Mouse (Mus musculus) embryonic stem cell, embryonic (primary cell): ENCODE measurements around the gene Hdhd3.

Experiments
- CTCF ChIA-PET, 4 experiments: fragments of 300-600 bp in 2 of 4; fragments of 350-600 bp in 2 of 4; sonication (Branson Sonifier 250); formaldehyde crosslinking; loops; one replicate each; lab custom pipeline; 2022; ENCODE audit warnings: inconsistent platforms in 2 of 4; lab: Charles Lee
- POLR2A ChIA-PET, 4 experiments: fragments of 300-600 bp in 2 of 4; fragments of 350-600 bp in 2 of 4; sonication (Branson Sonifier 250); formaldehyde crosslinking; loops; one replicate each; lab custom pipeline; 2022; ENCODE audit warnings: antibody characterized with exemption in 4 of 4, inconsistent platforms in 1 of 4; lab: Charles Lee

The Hdhd3 gene

GRCm38 (mm10) chr4:62500799-62501198 lies 2.5 kb downstream of the Hdhd3 start:
- ChIA-PET POLR2A (interaction anchor here in 3 of 4 experiments (0.8 to 7.0 kb wide), 16 partner anchors 8 to 187 kb away, joined by 3 to 91 read pairs (median 8); partner anchors contain the start of genes Alad (in 2 of the 3), Cdc26 (in 2 of the 3), Prpf4 (in 2 of the 3) and 4933430I17Rik (in 1 of the 3)), CTCF (interaction anchor here in 1 of 4 experiments (1.2 to 1.6 kb wide), 3 partner anchors 14 to 21 kb away, joined by 3 to 6 read pairs (median 4); no protein-coding TSS in a partner anchor)

- ChIA-PET POLR2A (interaction anchor here in 3 of 4 experiments (1.1 to 1.8 kb wide), 7 partner anchors 12 to 41 kb away, joined by 3 to 10 read pairs (median 3); partner anchors contain the start of genes 4933430I17Rik (in 1 of the 3), Alad (in 1 of the 3) and Pole3 (in 1 of the 3)), CTCF (no interaction called here)
Measured at GRCm38 (mm10) chr4:62496815-62497214, 6.5 kb downstream of the Hdhd3 start.

- ChIA-PET POLR2A (interaction anchor here in 3 of 4 experiments (0.6 to 1.6 kb wide), 4 partner anchors 13 to 26 kb away, joined by 3 to 10 read pairs (median 4); partner anchors contain the start of gene Alad (in 1 of the 3)), CTCF (no interaction called here)
Measured at GRCm38 (mm10) chr4:62495946-62496345, 7.3 kb downstream of the Hdhd3 start.

- ChIA-PET POLR2A (interaction anchor here in 2 of 4 experiments (0.9 to 3.2 kb wide), 5 partner anchors 8 to 30 kb away, joined by 3 to 12 read pairs (median 8); partner anchors contain the start of genes Alad (in 1 of the 2) and Hdhd3 (in 1 of the 2)), CTCF (interaction anchor here in 1 of 4 experiments (0.6 kb wide), 1 partner anchor 203 kb away, joined by 3 read pairs; no protein-coding TSS in a partner anchor)
Measured at GRCm38 (mm10) chr4:62494230-62494629, 9.0 kb downstream of the Hdhd3 start.

- ChIA-PET POLR2A (interaction anchor here in 3 of 4 experiments (0.8 to 3.2 kb wide), 4 partner anchors 9 to 27 kb away, joined by 3 to 12 read pairs (median 4); partner anchors contain the start of genes Alad (in 1 of the 3), Bspry (in 1 of the 3) and Hdhd3 (in 1 of the 3)), CTCF (interaction anchor here in 2 of 4 experiments (0.6 to 0.8 kb wide), 2 partner anchors 14 to 286 kb away, joined by 3 read pairs; no protein-coding TSS in a partner anchor)
Measured at GRCm38 (mm10) chr4:62492682-62493081, 10.6 kb downstream of the Hdhd3 start.

- POLR2A ChIA-PET = interaction anchor here in 1 of 4 experiments (1.2 kb wide), 1 partner anchor 14 kb away, joined by 3 read pairs; no protein-coding TSS in a partner anchor
- CTCF ChIA-PET = no interaction called here
Measured at GRCm38 (mm10) chr4:62487914-62488313, 15.4 kb downstream of the Hdhd3 start.

- CTCF ChIA-PET = no interaction called here
- POLR2A ChIA-PET = interaction anchor here in 2 of 4 experiments (0.9 to 1.1 kb wide), 3 partner anchors 13 to 38 kb away, joined by 3 to 4 read pairs (median 4); partner anchors contain the start of genes 4933430I17Rik (in 1 of the 2) and Pole3 (in 1 of the 2)
Measured at GRCm38 (mm10) chr4:62487172-62487571, 16.1 kb downstream of the Hdhd3 start.

GRCm38 (mm10) chr4:62486162-62486696 lies 17.0 kb downstream of the Hdhd3 start:
- POLR2A ChIA-PET = interaction anchor here in 2 of 4 experiments (0.9 to 1.1 kb wide), 4 partner anchors 14 to 126 kb away, joined by 3 to 4 read pairs (median 4); partner anchors contain the start of genes 4933430I17Rik (in 1 of the 2), Fkbp15 (in 1 of the 2), Pole3 (in 1 of the 2) and Slc31a1 (in 1 of the 2)
- CTCF ChIA-PET = no interaction called here

GRCm38 (mm10) chr4:62485450-62486161 lies 17.7 kb downstream of the Hdhd3 start:
- CTCF ChIA-PET = no interaction called here
- POLR2A ChIA-PET = interaction anchor here in 3 of 4 experiments (0.7 to 1.4 kb wide), 7 partner anchors 13 to 125 kb away, joined by 3 to 6 read pairs (median 3); partner anchors contain the start of genes Fkbp15 (in 1 of the 3), Slc31a1 (in 1 of the 3) and Wdr31 (in 1 of the 3)

GRCm38 (mm10) chr4:62484928-62485327 lies 18.3 kb downstream of the Hdhd3 start:
- POLR2A ChIA-PET = interaction anchor here in 3 of 4 experiments (0.7 to 1.4 kb wide), 5 partner anchors 13 to 123 kb away, joined by 3 to 6 read pairs (median 3); partner anchors contain the start of gene Wdr31 (in 1 of the 3)
- CTCF ChIA-PET = no interaction called here

GRCm38 (mm10) chr4:62480709-62481605 lies 22.3 kb downstream of the Hdhd3 start:
- POLR2A ChIA-PET = interaction anchor here in 3 of 4 experiments (0.6 to 3.4 kb wide), 13 partner anchors 9 to 175 kb away, joined by 3 to 13 read pairs (median 4); partner anchors contain the start of genes 4933430I17Rik (in 2 of the 3), Pole3 (in 1 of the 3) and Prpf4 (in 1 of the 3)

GRCm38 (mm10) chr4:62479937-62480708 lies 23.1 kb downstream of the Hdhd3 start, which contains the start of gene Bspry:
Bspry (plus strand) TSS chr4:62480053.
- POLR2A ChIA-PET = interaction anchor here in 3 of 4 experiments (0.6 to 3.4 kb wide), 16 partner anchors 9 to 173 kb away, joined by 3 to 13 read pairs (median 4); partner anchors contain the start of genes 4933430I17Rik (in 2 of the 3), Prpf4 (in 2 of the 3), Cdc26 (in 1 of the 3) and Pole3 (in 1 of the 3)
- CTCF ChIA-PET = interaction anchor here in 3 of 4 experiments (0.5 to 1.5 kb wide), 14 partner anchors 10 to 486 kb away, joined by 3 to 6 read pairs (median 3); partner anchors contain the start of gene Wdr31 (in 1 of the 3)

More at GRCm38 (mm10) chr4:62480709-62481605, 22.3 kb downstream of the Hdhd3 start:
- CTCF ChIA-PET = interaction anchor here in 3 of 4 experiments (0.5 to 1.5 kb wide), 9 partner anchors 11 to 485 kb away, joined by 3 to 5 read pairs (median 3); partner anchors contain the start of genes 4933430I17Rik (in 1 of the 3), Pole3 (in 1 of the 3) and Wdr31 (in 1 of the 3)

GRCm38 (mm10) chr4:62479593-62479936 lies 23.7 kb downstream of the Hdhd3 start:
- CTCF ChIA-PET = interaction anchor here (0.6 to 1.5 kb wide), 12 partner anchors 9 to 285 kb away, joined by 3 to 6 read pairs (median 4); partner anchors contain the start of gene Wdr31 (in 1 of the 4)
- POLR2A ChIA-PET = interaction anchor here in 3 of 4 experiments (0.6 to 3.4 kb wide), 8 partner anchors 13 to 168 kb away, joined by 3 to 13 read pairs (median 4); partner anchors contain the start of genes 4933430I17Rik (in 1 of the 3), Cdc26 (in 1 of the 3), Pole3 (in 1 of the 3) and Prpf4 (in 1 of the 3)

- ChIA-PET POLR2A (interaction anchor here in 2 of 4 experiments (0.7 to 1.3 kb wide), 2 partner anchors 117 to 1085 kb away, joined by 3 to 4 read pairs; partner anchors contain the start of genes Fkbp15 (in 1 of the 2) and Slc31a1 (in 1 of the 2)), CTCF (no interaction called here)
Measured at GRCm38 (mm10) chr4:62477542-62478244, 25.6 kb downstream of the Hdhd3 start.

- POLR2A ChIA-PET = no interaction called here
- CTCF ChIA-PET = interaction anchor here in 1 of 4 experiments (0.6 kb wide), 1 partner anchor 69 kb away, joined by 5 read pairs; no protein-coding TSS in a partner anchor
Measured at GRCm38 (mm10) chr4:62475793-62476192, 27.5 kb downstream of the Hdhd3 start.
